Mouse (Mus musculus): ENCODE data around the gene Tomm20l. TPM values are rescaled to one million over a fixed set of nuclear protein-coding genes. Genes with fewer than 3 reads are reported as not detected.

Gene Tomm20l
- total RNA-seq, 4 experiments from 2014 or later: 9.0 to 14.9 (median 11.7) TPM

- no peak for DNase-seq
These were observed 46.7 kb downstream of the Tomm20l start for GRCm38 (mm10) chr12:71157974-71158373.

- no peak for DNase-seq
These were observed 53.2 kb downstream of the Tomm20l start for GRCm38 (mm10) chr12:71164410-71164809.

DNA sequence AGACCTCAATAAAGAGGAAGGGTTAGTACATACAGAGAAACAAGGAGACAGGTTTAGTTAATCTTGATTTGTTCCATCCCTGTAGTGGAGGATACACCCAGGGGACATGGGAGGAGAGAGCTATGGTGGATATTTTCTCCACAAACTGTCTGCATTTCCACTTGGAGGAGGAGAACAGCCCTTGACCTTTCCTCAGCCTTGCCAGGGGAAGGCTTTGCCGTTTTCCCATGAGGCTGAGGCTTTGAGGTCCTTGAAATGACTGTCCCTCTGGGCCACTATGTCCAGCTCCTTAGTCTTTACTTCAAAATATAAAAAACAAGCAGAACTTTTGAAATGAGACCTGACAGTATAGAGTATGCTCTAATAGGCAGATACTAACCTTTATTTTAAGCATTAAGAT, 58.7 kb downstream of the Tomm20l start:
- peak; percentile 34 for DNase-seq

Other genes with a start within 250 kb of the Tomm20l start
- gene Actr10, start 173.6 kb upstream of the Tomm20l start, total RNA-seq (2022): 100 to 1,000 TPM; 177 to 222 (median 203) TPM
- gene Psma3, start 136.8 kb upstream of the Tomm20l start, total RNA-seq (2022): 100 to 1,000 TPM; 310 to 386 (median 323) TPM
- gene Arid4a, start 95.4 kb upstream of the Tomm20l start, total RNA-seq (2022): 10 to 100 TPM; 20.6 to 32.2 (median 23.4) TPM
- gene Timm9, start 25.3 kb downstream of the Tomm20l start, total RNA-seq (2022): 10 to 100 TPM; 49.0 to 68.2 (median 57.4) TPM
- 10 to 100 TPM; 11.9 to 18.6 (median 13.6) TPM for gene 2700049A03Rik, start 25.4 kb downstream of the Tomm20l start, total RNA-seq (2022)
- gene Dact1, start 198.5 kb downstream of the Tomm20l start, total RNA-seq (2022): 10 to 100 TPM; 15.6 to 29.4 (median 22.5) TPM